ENCODE assay signal across 17 mouse cellular contexts in genomic region chr2:126768194-126768593, GRCm38 (mm10). TPM values are rescaled to one million over a fixed set of nuclear protein-coding genes. Genes with fewer than 3 reads are reported as not detected.
A peak's percentile ranks its signal among the peaks of the same experiment; 100 is the strongest.
DNase-seq lines count a peak whose midpoint lies in the region; ATAC-seq lines count a peak whose summit lies in the region.
"Had no signal": no experiment of that assay in that cellular context is flagged by ENCODE, and none has a peak within 500 bp of the region (broad histone marks: within the 10 kb centered on the region; RNA-seq: fewer than 3 reads in every experiment).

No protein-coding gene starts in this region.

- no peak overlapping the region for H3K9ac ChIP-seq in kidney, embryonic 16.5 days (replicated peaks; ENCODE audit: low read length)
- no peak overlapping the region for H3K9ac ChIP-seq in midbrain, embryonic 14.5 days (replicated peaks; ENCODE audit: low read length)
- no peak overlapping the region for H3K9ac ChIP-seq in midbrain, embryonic 15.5 days
- H3K9ac ChIP-seq: embryonic facial prominence, embryonic 12.5 days; hindbrain, embryonic 14.5 days; limb, embryonic 15.5 days had no signal

- H3K27ac ChIP-seq in kidney, embryonic 16.5 days (ENCODE audit: low read length), result no peak overlapping the region
- H3K27ac ChIP-seq in midbrain, embryonic 14.5 days (replicated peaks; ENCODE audit: low read depth, low read length), result no peak overlapping the region
- no peak overlapping the region for H3K27ac ChIP-seq in midbrain, embryonic 15.5 days
- H3K27ac ChIP-seq: embryonic facial prominence, embryonic 12.5 days; hindbrain, embryonic 14.5 days; limb, embryonic 15.5 days; midbrain, embryonic 10.5 days had no signal

- no peak overlapping the region for H3K4me2 ChIP-seq in kidney, embryonic 16.5 days (replicated peaks; ENCODE audit: low read depth, low read length)
- no peak overlapping the region for H3K4me2 ChIP-seq in midbrain, embryonic 14.5 days (ENCODE audit: low read length)
- no peak overlapping the region for H3K4me2 ChIP-seq in midbrain, embryonic 15.5 days
- H3K4me2 ChIP-seq: embryonic facial prominence, embryonic 12.5 days; hindbrain, embryonic 14.5 days; limb, embryonic 15.5 days had no signal

- H3K4me1 ChIP-seq in kidney, embryonic 16.5 days (ENCODE audit: insufficient read depth, low read length), result no peaks in the 10 kb centered on the region
- H3K4me1 ChIP-seq in midbrain, embryonic 14.5 days (ENCODE audit: control insufficient read depth, insufficient read depth, low read length), result no peaks in the 10 kb centered on the region
- no peaks in the 10 kb centered on the region for H3K4me1 ChIP-seq in midbrain, embryonic 15.5 days

- WGBS in kidney, embryonic 16.5 days, result 69% methylated on average over 4 of the region's 4 CpGs
- 75% methylated on average over 4 of the region's 4 CpGs for WGBS in midbrain, embryonic 14.5 days
- 76% methylated on average over 4 of the region's 4 CpGs for WGBS in midbrain, embryonic 15.5 days

- no peak overlapping the region for H3K4me3 ChIP-seq in kidney, embryonic 16.5 days (ENCODE audit: low read length)
- no peak overlapping the region for H3K4me3 ChIP-seq in midbrain, embryonic 14.5 days (replicated peaks; ENCODE audit: low read depth, low read length)
- H3K4me3 ChIP-seq in midbrain, embryonic 15.5 days, result no peak overlapping the region
- H3K4me3 ChIP-seq: embryonic facial prominence, embryonic 12.5 days; limb, embryonic 15.5 days; midbrain, embryonic 10.5 days had no signal

- ATAC-seq in kidney, embryonic 16.5 days (ENCODE audit: low FRiP score, low TSS enrichment), result no peak
- ATAC-seq in midbrain, embryonic 14.5 days (ENCODE audit: low FRiP score, low TSS enrichment), result no peak
- ATAC-seq in midbrain, embryonic 15.5 days (replicated peaks), result no peak

- H3K27me3 ChIP-seq in kidney, embryonic 16.5 days (ENCODE audit: insufficient read depth, low read length), result no peaks in the 10 kb centered on the region
- H3K27me3 ChIP-seq in midbrain, embryonic 14.5 days (ENCODE audit: control insufficient read depth, insufficient read depth, low read length), result no peaks in the 10 kb centered on the region
- no peaks in the 10 kb centered on the region for H3K27me3 ChIP-seq in midbrain, embryonic 15.5 days (replicated peaks)
- H3K27me3 ChIP-seq: embryonic facial prominence, embryonic 12.5 days; limb, embryonic 15.5 days had no signal

- DNase-seq in cerebellum, postnatal 14 days, result peak; percentile 12 to 15
- DNase-seq in cerebellum, adult 8-10 months, result no peak
- peak; percentile 28 for DNase-seq in kidney, postnatal 10 days
- DNase-seq in midbrain, embryonic 14.5 days, result peak; percentile 20
- DNase-seq in embryo, embryonic 10 days (ENCODE audit: low spot score), result no peak
- no peak for DNase-seq in gastrocnemius, postnatal 10 days
- DNase-seq: adrenal gland, postnatal 25 days; cerebellum, postnatal 36 days; kidney, adult 11 months; lung, postnatal 36 days; thymus, postnatal 36 days had no signal

- H3K9me3 ChIP-seq in kidney, embryonic 16.5 days (ENCODE audit: low read length), result no peaks in the 10 kb centered on the region
- no peaks in the 10 kb centered on the region for H3K9me3 ChIP-seq in midbrain, embryonic 14.5 days (ENCODE audit: control insufficient read depth, low read length)
- no peaks in the 10 kb centered on the region for H3K9me3 ChIP-seq in midbrain, embryonic 15.5 days
- H3K9me3 ChIP-seq: embryonic facial prominence, embryonic 12.5 days; limb, embryonic 15.5 days; midbrain, embryonic 10.5 days had no signal

- H3K36me3 ChIP-seq in kidney, embryonic 16.5 days (ENCODE audit: insufficient read depth, low read length), result no peaks in the 10 kb centered on the region
- H3K36me3 ChIP-seq in midbrain, embryonic 14.5 days (ENCODE audit: control insufficient read depth, insufficient read depth, low read length), result peaks cover 7% of the 10 kb centered on the region
- H3K36me3 ChIP-seq in midbrain, embryonic 15.5 days (replicated peaks), result no peaks in the 10 kb centered on the region

RNA-seq across cellular contexts. Expression of gene Usp50, which starts 15.1 kb away (rescaled TPM):
- 1.6 and 1.9 TPM in 2 replicates for polyA plus RNA-seq in kidney, embryonic 16.5 days (2015; fragmentation: Nextera tagmentation; extraction: Ambion mirVana)
- polyA plus RNA-seq in midbrain, embryonic 14.5 days (2014; fragmentation: Nextera tagmentation; extraction: Ambion mirVana), result 3.1 TPM in 2 replicates
- 2.1 and 2.3 TPM in 2 replicates for polyA plus RNA-seq in midbrain, embryonic 15.5 days (2015; fragmentation: Nextera tagmentation; extraction: Ambion mirVana)
- total RNA-seq in gastrocnemius, postnatal 10 days (2021), result not detected
- total RNA-seq: adrenal gland, postnatal 25 days had no signal

Comparison
In these comparisons a context has a peak if more than half of its experiments do, and no peak if none do; other contexts are left out.
1. DNase-seq: peak in cerebellum, postnatal 14 days (2 of 2), kidney, postnatal 10 days (single experiment) and midbrain, embryonic 14.5 days (single experiment); none in cerebellum, adult 8-10 months (single experiment), embryo, embryonic 10 days (single experiment) and gastrocnemius, postnatal 10 days (single experiment).